Mouse (Mus musculus) hindbrain, embryonic 12.5 days (tissue): ENCODE data around the gene Fosl1. TPM values are rescaled to one million over a fixed set of nuclear protein-coding genes. Genes with fewer than 3 reads are reported as not detected.
A peak's percentile ranks its signal among the peaks of the same experiment; 100 is the strongest.
"Not testable (repeated sequence)": the region's sequence is repeated elsewhere in the genome, so short reads cannot be mapped to it uniquely, and the experiment has no call there.

Experiments used
- ATAC-seq: fragments of 200-750 bp; cut with Nextera tagmentation; 2 replicates; pipeline ENCODE4 v1.8.0; 2017; ENCODE audit warnings: moderate TSS enrichment; ENCODE audit not compliant: low FRiP score
- H3K27ac ChIP-seq: fragments of 300-500 bp; sonication (generic); 2 replicates; pipeline ENCODE4 v1.5.1; 2016; ENCODE audit warnings: mild to moderate bottlenecking
- H3K27me3 ChIP-seq: fragments of 300-500 bp; sonication (generic); 2 replicates; pipeline ENCODE4 v1.6.1; 2016; ENCODE audit warnings: mild to moderate bottlenecking
- H3K36me3 ChIP-seq: fragments of 300-500 bp; sonication (generic); 2 replicates; pipeline ENCODE4 v1.6.1; 2016; ENCODE audit warnings: mild to moderate bottlenecking
- H3K4me1 ChIP-seq: fragments of 300-500 bp; sonication (generic); 2 replicates; pipeline ENCODE4 v1.6.1; 2016
- H3K4me2 ChIP-seq: fragments of 300-500 bp; sonication (generic); replicated peaks from 2 replicates; pipeline ENCODE4 v1.6.1; 2016; ENCODE audit warnings: mild to moderate bottlenecking
- H3K4me3 ChIP-seq: fragments of 300-500 bp; sonication (generic); 2 replicates; pipeline ENCODE4 v1.5.1; 2016; ENCODE audit warnings: mild to moderate bottlenecking
- H3K9ac ChIP-seq: fragments of 300-500 bp; sonication (generic); 2 replicates; pipeline ENCODE4 v1.6.1; 2016; ENCODE audit warnings: mild to moderate bottlenecking, moderate library complexity
- H3K9me3 ChIP-seq: fragments of 300-500 bp; sonication (generic); replicated peaks from 2 replicates; pipeline ENCODE4 v1.6.1; 2016; ENCODE audit warnings: mild to moderate bottlenecking
- WGBS: fragments of 180-500 bp; shearing (Covaris S2); methylation state at CpG from one replicate; pipeline ENCODE4 v1.1.7; 2016; 5-methylcytosine and 5-hydroxymethylcytosine counted together
- polyA plus RNA-seq: library from polyadenylated mRNA; unstranded; fragments of >200 nt; fragmentation: Nextera tagmentation; extraction: Ambion mirVana; gene quantifications from 2 replicates; pipeline ENCODE4 v1.2.1, GENCODE M21; 2016

The Fosl1 gene
- polyA plus RNA-seq, 1 experiment from 2014 or later: not detected

GRCm38 (mm10) chr19:5488878-5489571, 41.7 kb downstream of the Fosl1 start:
- H3K4me1 ChIP-seq: peaks cover 31% of the 10 kb centered on the region
- H3K4me3 ChIP-seq: peak overlapping the region; percentile 49
- H3K4me2 ChIP-seq: peak overlapping the region; percentile 70
- H3K9ac ChIP-seq: peak overlapping the region; percentile 67
- peaks cover 45% of the 10 kb centered on the region for H3K36me3 ChIP-seq
- no peaks in the 10 kb centered on the region for H3K27me3 ChIP-seq
- 0% methylated on average over 26 of the region's 26 CpGs for WGBS
- peak; percentile 78 for ATAC-seq
- H3K27ac ChIP-seq: peak overlapping the region; percentile 100
- H3K9me3 ChIP-seq: no peaks in the 10 kb centered on the region

GRCm38 (mm10) chr19:5489721-5490120, 42.4 kb downstream of the Fosl1 start:
- 52% methylated on average over 10 of the region's 10 CpGs for WGBS
- H3K4me3 ChIP-seq: peak overlapping the region; percentile 98; the same call in 1 of the 2 replicates
- H3K36me3 ChIP-seq: peaks cover 44% of the 10 kb centered on the region
- H3K9ac ChIP-seq, H3K9me3 ChIP-seq, H3K27me3 ChIP-seq, ATAC-seq: not testable (repeated sequence)
- H3K27ac ChIP-seq: peak overlapping the region; percentile 100
- H3K4me2 ChIP-seq: peak overlapping the region; percentile 75
- peaks cover 31% of the 10 kb centered on the region for H3K4me1 ChIP-seq

GRCm38 (mm10) chr19:5490313-5490897, 43.1 kb downstream of the Fosl1 start, which contains the start of gene Cfl1:
Gene Cfl1, plus strand, starts transcription at chr19:5490455.
- Histone ChIP-seq H3K27ac (peak within 1 kb of the TSS; percentile 100), H3K27me3 (no peaks in the 10 kb centered on the region), H3K36me3 (peaks cover 42% of the 10 kb centered on the region), H3K4me3 (peak within 1 kb of the TSS; percentile 98), H3K9me3 (no peaks in the 10 kb centered on the region), H3K9ac (peak within 1 kb of the TSS; percentile 97), H3K4me1 (peaks cover 31% of the 10 kb centered on the region), H3K4me2 (peak within 1 kb of the TSS; percentile 75)
- peak; percentile 76 for ATAC-seq
- WGBS: under 1% methylated on average over 62 of the region's 62 CpGs

GRCm38 (mm10) chr19:5490898-5491708, 43.8 kb downstream of the Fosl1 start:
- H3K27me3 ChIP-seq: no peaks in the 10 kb centered on the region
- H3K27ac ChIP-seq: peak overlapping the region; percentile 100
- peaks cover 31% of the 10 kb centered on the region for H3K4me1 ChIP-seq
- peak; percentile 15 for ATAC-seq
- H3K4me3 ChIP-seq: peak overlapping the region; percentile 98
- H3K9ac ChIP-seq: peak overlapping the region; percentile 97
- no peaks in the 10 kb centered on the region for H3K9me3 ChIP-seq
- H3K36me3 ChIP-seq: peaks cover 42% of the 10 kb centered on the region
- H3K4me2 ChIP-seq: peak overlapping the region; percentile 75
- WGBS: under 1% methylated on average over 59 of the region's 59 CpGs

- H3K9ac ChIP-seq: no peak overlapping the region
- H3K36me3 ChIP-seq: peaks cover 55% of the 10 kb centered on the region
- H3K4me3 ChIP-seq: no peak overlapping the region
- WGBS: 88% methylated on average over 4 of the region's 4 CpGs
- H3K4me2 ChIP-seq: 0 out of 2 replicates have a peak overlapping the region, but pooled peaks have one; percentile 8
- no peak overlapping the region; the same call in 1 of the 2 replicates for H3K27ac ChIP-seq
- H3K27me3 ChIP-seq: no peaks in the 10 kb centered on the region
- peaks cover 21% of the 10 kb centered on the region for H3K4me1 ChIP-seq
- ATAC-seq: no peak
- H3K9me3 ChIP-seq: no peaks in the 10 kb centered on the region
Measured at GRCm38 (mm10) chr19:5492641-5493040, 45.3 kb downstream of the Fosl1 start.

- not testable (repeated sequence) for H3K4me2 ChIP-seq, H3K27me3 ChIP-seq, H3K9me3 ChIP-seq, ATAC-seq, H3K9ac ChIP-seq, H3K4me3 ChIP-seq, H3K27ac ChIP-seq
- 66% methylated on average over 9 of the region's 9 CpGs for WGBS
- Histone ChIP-seq H3K4me1 (peaks cover 20% of the 10 kb centered on the region), H3K36me3 (peaks cover 57% of the 10 kb centered on the region)
Measured at GRCm38 (mm10) chr19:5493301-5493721, 46.0 kb downstream of the Fosl1 start.

GRCm38 (mm10) chr19:5494314-5494713, 47.0 kb downstream of the Fosl1 start:
- H3K4me1 ChIP-seq: peaks cover 17% of the 10 kb centered on the region
- no peak for ATAC-seq
- no peak overlapping the region for H3K9ac ChIP-seq
- no peaks in the 10 kb centered on the region for H3K27me3 ChIP-seq
- H3K36me3 ChIP-seq: peaks cover 62% of the 10 kb centered on the region
- H3K4me3 ChIP-seq: no peak overlapping the region
- no peak overlapping the region for H3K4me2 ChIP-seq
- no peak overlapping the region for H3K27ac ChIP-seq
- H3K9me3 ChIP-seq: no peaks in the 10 kb centered on the region
- 89% methylated on average over 3 of the region's 3 CpGs for WGBS

GRCm38 (mm10) chr19:5495353-5496051, 48.2 kb downstream of the Fosl1 start:
- Histone ChIP-seq H3K36me3 (peaks cover 62% of the 10 kb centered on the region), H3K9me3 (no peaks in the 10 kb centered on the region), H3K9ac (no peak overlapping the region), H3K27ac (no peak overlapping the region), H3K4me1 (peaks cover 13% of the 10 kb centered on the region), H3K27me3 (no peaks in the 10 kb centered on the region), H3K4me3 (no peak overlapping the region), H3K4me2 (no peak overlapping the region)
- 86% methylated on average over 12 of the region's 12 CpGs for WGBS
- ATAC-seq: no peak

GRCm38 (mm10) chr19:5496052-5496370, 48.7 kb downstream of the Fosl1 start:
- peaks cover 62% of the 10 kb centered on the region for H3K36me3 ChIP-seq
- no peak overlapping the region for H3K4me3 ChIP-seq
- WGBS: 83% methylated on average over 16 of the region's 16 CpGs

GRCm38 (mm10) chr19:5500330-5500875, 53.1 kb downstream of the Fosl1 start:
- Histone ChIP-seq H3K36me3 (peaks cover 36% of the 10 kb centered on the region), H3K4me3 (no peak overlapping the region), H3K27me3 (0 out of 2 replicates have a peak, but pooled peaks cover 4% of the 10 kb centered on the region), H3K4me1 (no peaks in the 10 kb centered on the region), H3K27ac (no peak overlapping the region), H3K9me3 (no peaks in the 10 kb centered on the region), H3K9ac (no peak overlapping the region), H3K4me2 (no peak overlapping the region)
- WGBS: 92% methylated on average over 2 of the region's 2 CpGs
- no peak for ATAC-seq

More at GRCm38 (mm10) chr19:5496052-5496370, 48.7 kb downstream of the Fosl1 start:
- Histone ChIP-seq H3K4me1 (peaks cover 13% of the 10 kb centered on the region), H3K27ac (no peak overlapping the region), H3K4me2 (no peak overlapping the region), H3K9ac (no peak overlapping the region), H3K27me3 (no peaks in the 10 kb centered on the region), H3K9me3 (no peaks in the 10 kb centered on the region)
- no peak for ATAC-seq

GRCm38 (mm10) chr19:5503687-5504086, 56.3 kb downstream of the Fosl1 start, which contains the start of gene 1700020D05Rik:
Gene 1700020D05Rik, minus strand, starts transcription at chr19:5503787.
- Histone ChIP-seq H3K4me1 (no peaks in the 10 kb centered on the region), H3K27me3 (0 out of 2 replicates have a peak, but pooled peaks cover 4% of the 10 kb centered on the region), H3K9ac (no peak within 1 kb of the TSS), H3K9me3 (no peaks in the 10 kb centered on the region), H3K36me3 (peaks cover 7% of the 10 kb centered on the region; the same call in 1 of the 2 replicates), H3K4me2 (no peak within 1 kb of the TSS), H3K27ac (no peak within 1 kb of the TSS), H3K4me3 (no peak within 1 kb of the TSS)
- ATAC-seq: no peak
- WGBS: 57% methylated on average over 17 of the region's 17 CpGs
